Mouse (Mus musculus) midbrain, embryonic 14.5 days (tissue): ENCODE measurements around the gene Stx8. TPM values are rescaled to one million over a fixed set of nuclear protein-coding genes. Genes with fewer than 3 reads are reported as not detected.

ENCODE experiments used
- ATAC-seq: fragments of 200-750 bp; cut with Nextera tagmentation; 2 replicates; pipeline ENCODE4 v1.8.0; 2017; ENCODE audit warnings: moderate number of reproducible peaks, moderate library complexity; ENCODE audit not compliant: low FRiP score, low TSS enrichment
- DNase-seq: peaks from one replicate; pipeline ENCODE4 v3.0.0-alpha.2; 2015
- H3K27ac ChIP-seq: fragments of 300-500 bp; sonication (generic); replicated peaks from 2 replicates; pipeline ENCODE4 v1.5.1; 2014; ENCODE audit warnings: mild to moderate bottlenecking, low read depth, low read length, moderate library complexity
- H3K27me3 ChIP-seq: fragments of 300-500 bp; sonication (generic); 2 replicates; pipeline ENCODE4 v1.6.1; 2014; ENCODE audit warnings: low read length, control low read depth, mixed read lengths; ENCODE audit not compliant: control insufficient read depth, insufficient read depth
- H3K36me3 ChIP-seq: fragments of 300-500 bp; sonication (generic); 2 replicates; pipeline ENCODE4 v1.6.1; 2014; ENCODE audit warnings: low read length, control low read depth; ENCODE audit not compliant: control insufficient read depth, insufficient read depth
- H3K4me1 ChIP-seq: fragments of 300-500 bp; sonication (generic); 2 replicates; pipeline ENCODE4 v1.6.1; 2014; ENCODE audit warnings: mild to moderate bottlenecking, antibody characterized with exemption, low read length, control low read depth; ENCODE audit not compliant: control insufficient read depth, insufficient read depth
- H3K4me2 ChIP-seq: fragments of 300-500 bp; sonication (generic); 2 replicates; pipeline ENCODE4 v1.6.1; 2014; ENCODE audit warnings: mild to moderate bottlenecking, low read length, moderate library complexity
- H3K4me3 ChIP-seq: fragments of 300-500 bp; sonication (generic); replicated peaks from 2 replicates; pipeline ENCODE4 v1.5.1; 2014; ENCODE audit warnings: low read depth, low read length
- H3K9ac ChIP-seq: fragments of 300-500 bp; sonication (generic); replicated peaks from 2 replicates; pipeline ENCODE4 v1.6.1; 2014; ENCODE audit warnings: mild to moderate bottlenecking, low read length, moderate library complexity
- H3K9me3 ChIP-seq: fragments of 300-500 bp; sonication (generic); 2 replicates; pipeline ENCODE4 v1.6.1; 2016; ENCODE audit warnings: low read length, control low read depth, mixed read lengths; ENCODE audit not compliant: control insufficient read depth
- WGBS: fragments of 180-500 bp; shearing (Covaris S2); extraction: QIAGEN DNeasy Blood & Tissue Kit; methylation state at CpG from one replicate; pipeline ENCODE4 v1.1.7; 2014; 5-methylcytosine and 5-hydroxymethylcytosine counted together
- polyA plus RNA-seq: library from polyadenylated mRNA; unstranded; fragments of >200 nt; fragmentation: Nextera tagmentation; extraction: Ambion mirVana; gene quantifications from 2 replicates; pipeline ENCODE4 v1.2.1, GENCODE M21; 2014

The Stx8 gene
- polyA plus RNA-seq, 1 experiment from 2014 or later: 64.2 TPM

- H3K4me3 ChIP-seq: no peak overlapping the region
- H3K36me3 ChIP-seq: no peaks in the 10 kb centered on the region
- H3K4me1 ChIP-seq: peaks cover 2% of the 10 kb centered on the region; the same call in 1 of the 2 replicates
- H3K9ac ChIP-seq: no peak overlapping the region
- H3K27me3 ChIP-seq: no peaks in the 10 kb centered on the region
- ATAC-seq: no peak
- no peaks in the 10 kb centered on the region for H3K9me3 ChIP-seq
- no peak for DNase-seq
- WGBS: 65% methylated on average over 6 of the region's 6 CpGs
- H3K4me2 ChIP-seq: no peak overlapping the region
- H3K27ac ChIP-seq: no peak overlapping the region
Observed at GRCm38 (mm10) chr11:68195168-68195567, 229.2 kb downstream of the Stx8 start.

GRCm38 (mm10) chr11:68195693-68196176 lies 229.7 kb downstream of the Stx8 start:
- 62% methylated on average over 10 of the region's 10 CpGs for WGBS
- Histone ChIP-seq H3K4me3 (no peak overlapping the region), H3K27ac (no peak overlapping the region), H3K4me2 (no peak overlapping the region), H3K9me3 (no peaks in the 10 kb centered on the region), H3K4me1 (peaks cover 2% of the 10 kb centered on the region; the same call in 1 of the 2 replicates), H3K36me3 (no peaks in the 10 kb centered on the region), H3K9ac (no peak overlapping the region), H3K27me3 (no peaks in the 10 kb centered on the region)
- DNase-seq: no peak
- no peak for ATAC-seq

GRCm38 (mm10) chr11:68196566-68196965 lies 230.6 kb downstream of the Stx8 start:
- H3K4me1 ChIP-seq: peaks cover 2% of the 10 kb centered on the region; the same call in 1 of the 2 replicates
- no peaks in the 10 kb centered on the region for H3K27me3 ChIP-seq
- no peaks in the 10 kb centered on the region for H3K36me3 ChIP-seq
- H3K9ac ChIP-seq: no peak overlapping the region
- DNase-seq: no peak
- no peak overlapping the region for H3K4me3 ChIP-seq
- H3K9me3 ChIP-seq: no peaks in the 10 kb centered on the region
- no peak overlapping the region for H3K27ac ChIP-seq
- H3K4me2 ChIP-seq: no peak overlapping the region
- ATAC-seq: no peak
- WGBS: 60% methylated on average over 6 of the region's 6 CpGs

- Histone ChIP-seq H3K4me3 (no peak overlapping the region), H3K27ac (no peak overlapping the region), H3K4me2 (no peak overlapping the region), H3K36me3 (no peaks in the 10 kb centered on the region), H3K27me3 (no peaks in the 10 kb centered on the region), H3K9ac (no peak overlapping the region), H3K9me3 (no peaks in the 10 kb centered on the region), H3K4me1 (peaks cover 2% of the 10 kb centered on the region; the same call in 1 of the 2 replicates)
- WGBS: 95% methylated on average over 11 of the region's 11 CpGs
- no peak for ATAC-seq
- no peak for DNase-seq
Observed at GRCm38 (mm10) chr11:68197471-68197870, 231.5 kb downstream of the Stx8 start.

- DNase-seq: no peak
- H3K36me3 ChIP-seq: no peaks in the 10 kb centered on the region
- H3K4me2 ChIP-seq: no peak overlapping the region
- H3K27me3 ChIP-seq: no peaks in the 10 kb centered on the region
- no peak overlapping the region for H3K27ac ChIP-seq
- ATAC-seq: no peak
- no peaks in the 10 kb centered on the region for H3K9me3 ChIP-seq
- WGBS: 78% methylated on average over 10 of the region's 10 CpGs
- no peak overlapping the region for H3K4me3 ChIP-seq
- H3K9ac ChIP-seq: no peak overlapping the region
- peaks cover 2% of the 10 kb centered on the region; the same call in 1 of the 2 replicates for H3K4me1 ChIP-seq
Observed at GRCm38 (mm10) chr11:68198696-68199095, 232.7 kb downstream of the Stx8 start.

GRCm38 (mm10) chr11:68199103-68199502 lies 233.1 kb downstream of the Stx8 start:
- no peak overlapping the region for H3K27ac ChIP-seq
- H3K36me3 ChIP-seq: no peaks in the 10 kb centered on the region
- H3K9ac ChIP-seq: no peak overlapping the region
- ATAC-seq (no peak), DNase-seq (no peak)
- 71% methylated on average over 8 of the region's 8 CpGs for WGBS
- no peak overlapping the region for H3K4me3 ChIP-seq
- H3K27me3 ChIP-seq: no peaks in the 10 kb centered on the region
- H3K9me3 ChIP-seq: no peaks in the 10 kb centered on the region
- peaks cover 2% of the 10 kb centered on the region; the same call in 1 of the 2 replicates for H3K4me1 ChIP-seq
- H3K4me2 ChIP-seq: no peak overlapping the region

- Histone ChIP-seq H3K9ac (no peak overlapping the region), H3K27me3 (no peaks in the 10 kb centered on the region), H3K9me3 (no peaks in the 10 kb centered on the region), H3K27ac (no peak overlapping the region), H3K36me3 (no peaks in the 10 kb centered on the region), H3K4me1 (peaks cover 2% of the 10 kb centered on the region; the same call in 1 of the 2 replicates), H3K4me2 (no peak overlapping the region), H3K4me3 (no peak overlapping the region)
- ATAC-seq (no peak), DNase-seq (peak; percentile 31)
- 44% methylated on average over 10 of the region's 10 CpGs for WGBS
Observed at GRCm38 (mm10) chr11:68199801-68200423, 233.9 kb downstream of the Stx8 start.

- Histone ChIP-seq H3K27ac (no peak overlapping the region), H3K4me2 (no peak overlapping the region), H3K4me1 (peaks cover 2% of the 10 kb centered on the region; the same call in 1 of the 2 replicates), H3K9me3 (no peaks in the 10 kb centered on the region), H3K27me3 (no peaks in the 10 kb centered on the region), H3K9ac (no peak overlapping the region), H3K4me3 (no peak overlapping the region), H3K36me3 (no peaks in the 10 kb centered on the region)
- DNase-seq: no peak
- no peak for ATAC-seq
- WGBS: 87% methylated on average over 4 of the region's 4 CpGs
Observed at GRCm38 (mm10) chr11:68200500-68200899, 234.5 kb downstream of the Stx8 start.

- Histone ChIP-seq H3K9me3 (no peaks in the 10 kb centered on the region), H3K4me2 (no peak overlapping the region), H3K9ac (no peak overlapping the region), H3K27ac (no peak overlapping the region), H3K27me3 (no peaks in the 10 kb centered on the region), H3K4me1 (peaks cover 2% of the 10 kb centered on the region; the same call in 1 of the 2 replicates), H3K4me3 (no peak overlapping the region), H3K36me3 (no peaks in the 10 kb centered on the region)
- 90% methylated on average over 1 of the region's 1 CpGs for WGBS
- ATAC-seq: no peak
- no peak for DNase-seq
Observed at GRCm38 (mm10) chr11:68201063-68201462, 235.1 kb downstream of the Stx8 start.
